Mouse (Mus musculus): ENCODE measurements around the gene Vamp4.

GRCm38 (mm10) chr1:162638535-162638934 is 68.2 kb downstream of the Vamp4 start:
- TF ChIP-seq CTCF (IDR thresholded peaks at IDR 0.05; ENCODE audit: low read depth) (no peak), EP300 (IDR thresholded peaks at IDR 0.05; ENCODE audit: low read depth) (no peak)

Measured in heart, postnatal 0 days (tissue).